Mouse (Mus musculus) hindbrain, embryonic 14.5 days (tissue): ENCODE results near the gene Arpc1b. TPM values are rescaled to one million over a fixed set of nuclear protein-coding genes. Genes with fewer than 3 reads are reported as not detected.

Source experiments
- ATAC-seq: fragments of 200-750 bp; cut with Nextera tagmentation; 2 replicates; pipeline ENCODE4 v1.8.0; 2017; ENCODE audit warnings: moderate number of reproducible peaks, mild to moderate bottlenecking, moderate TSS enrichment, moderate library complexity; ENCODE audit not compliant: low FRiP score
- DNase-seq: peaks from one replicate; pipeline ENCODE4 v3.0.0-alpha.2; 2015; ENCODE audit warnings: low spot score
- H3K27ac ChIP-seq: fragments of 300-500 bp; sonication (generic); 2 replicates; pipeline ENCODE4 v1.5.1; 2014; ENCODE audit warnings: mild to moderate bottlenecking, moderate library complexity
- H3K27me3 ChIP-seq: fragments of 300-500 bp; sonication (generic); 2 replicates; pipeline ENCODE4 v1.6.1; 2014; ENCODE audit warnings: mild to moderate bottlenecking, low read length, mixed read lengths; ENCODE audit not compliant: control insufficient read depth, insufficient read depth
- H3K36me3 ChIP-seq: fragments of 300-500 bp; sonication (generic); replicated peaks from 2 replicates; pipeline ENCODE4 v1.6.1; 2014; ENCODE audit not compliant: control insufficient read depth, insufficient read depth
- H3K4me1 ChIP-seq: fragments of 300-500 bp; sonication (generic); replicated peaks from 2 replicates; pipeline ENCODE4 v1.6.1; 2014; ENCODE audit warnings: antibody characterized with exemption, low read length, mixed read lengths; ENCODE audit not compliant: control insufficient read depth, insufficient read depth
- H3K4me2 ChIP-seq: fragments of 300-500 bp; sonication (generic); replicated peaks from 2 replicates; pipeline ENCODE4 v1.6.1; 2014; ENCODE audit warnings: mild to moderate bottlenecking, moderate library complexity
- H3K4me3 ChIP-seq: fragments of 300-500 bp; sonication (generic); replicated peaks from 2 replicates; pipeline ENCODE4 v1.5.1; 2014; ENCODE audit warnings: mild to moderate bottlenecking, low read length
- H3K9ac ChIP-seq: fragments of 300-500 bp; sonication (generic); 2 replicates; pipeline ENCODE4 v1.6.1; 2014
- H3K9me3 ChIP-seq: fragments of 300-500 bp; sonication (generic); 2 replicates; pipeline ENCODE4 v1.6.1; 2016; ENCODE audit warnings: low read length; ENCODE audit not compliant: control insufficient read depth
- WGBS: fragments of 180-500 bp; shearing (Covaris S2); extraction: QIAGEN DNeasy Blood & Tissue Kit; methylation state at CpG from one replicate; pipeline ENCODE4 v1.1.7; 2014; 5-methylcytosine and 5-hydroxymethylcytosine counted together
- polyA plus RNA-seq: library from polyadenylated mRNA; unstranded; fragments of >200 nt; fragmentation: Nextera tagmentation; extraction: Ambion mirVana; gene quantifications from 2 replicates; pipeline ENCODE4 v1.2.1, GENCODE M21; 2014

The Arpc1b gene
- polyA plus RNA-seq, 1 experiment from 2014 or later, result 51.8 TPM

DNA sequence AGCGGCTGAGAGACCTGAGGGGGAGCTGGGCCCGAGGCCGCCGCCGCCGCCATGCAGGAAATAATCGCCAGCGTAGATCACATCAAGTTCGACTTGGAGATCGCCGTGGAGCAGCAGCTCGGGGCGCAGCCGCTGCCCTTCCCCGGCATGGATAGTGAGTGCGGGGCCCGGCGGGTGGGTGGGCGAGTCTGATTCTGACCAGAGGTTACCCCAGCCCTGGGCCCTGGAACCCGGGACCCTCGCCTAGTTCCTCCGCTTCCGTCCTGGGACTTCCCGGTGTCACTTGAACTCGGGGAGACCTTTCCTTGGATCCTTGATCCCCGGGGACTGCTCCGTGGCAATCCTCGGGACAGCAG is 53.3 kb downstream of the Arpc1b start:
- WGBS, result 1% methylated on average over 28 of the region's 28 CpGs
- Histone ChIP-seq H3K27ac (peak overlapping the region; percentile 68; the same call in 1 of the 2 replicates), H3K4me1 (peaks cover 21% of the 10 kb centered on the region), H3K9me3 (no peaks in the 10 kb centered on the region), H3K9ac (peak overlapping the region; percentile 85), H3K4me2 (peak overlapping the region; percentile 63), H3K27me3 (no peaks in the 10 kb centered on the region), H3K36me3 (peaks cover 50% of the 10 kb centered on the region), H3K4me3 (peak overlapping the region; percentile 74)
- ATAC-seq, result peak; percentile 62
- no peak for DNase-seq

DNA sequence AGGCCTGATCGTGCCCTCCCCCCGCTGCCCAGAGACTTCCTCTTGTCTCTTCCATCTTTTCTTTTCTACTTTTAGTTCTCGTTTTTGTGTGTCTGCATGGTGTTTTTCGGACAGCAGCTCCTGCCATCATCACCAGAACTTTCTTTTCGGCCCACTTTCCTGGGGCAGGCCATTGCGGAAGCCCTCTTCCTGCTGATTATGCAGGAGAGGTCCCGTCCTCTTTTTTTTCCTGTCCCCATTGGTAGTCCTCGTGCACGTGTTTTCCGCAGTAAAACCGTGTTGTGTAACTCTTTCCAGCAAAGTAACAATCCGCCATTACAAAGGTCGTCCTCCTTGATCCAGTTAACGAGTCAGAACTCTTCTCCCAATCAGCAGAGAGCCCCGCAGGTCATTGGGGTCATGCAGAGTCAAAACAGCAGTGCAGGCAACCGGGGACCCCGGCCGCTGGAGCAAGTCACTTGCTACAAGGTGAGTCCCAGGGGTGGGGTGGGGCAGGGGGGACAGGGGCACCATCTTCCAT is 64.5 kb downstream of the Arpc1b start:
- Histone ChIP-seq H3K4me3 (no peak overlapping the region), H3K9ac (no peak overlapping the region), H3K27me3 (no peaks in the 10 kb centered on the region), H3K27ac (no peak overlapping the region), H3K9me3 (no peaks in the 10 kb centered on the region), H3K36me3 (peaks cover 98% of the 10 kb centered on the region), H3K4me2 (no peak overlapping the region), H3K4me1 (no peaks in the 10 kb centered on the region)
- ATAC-seq (no peak), DNase-seq (no peak)
- whole genome bisulfite sequencing, result 88% methylated on average over 18 of the region's 18 CpGs

Other genes with a start within 250 kb of the Arpc1b start
- gene Smurf1, start 148.4 kb upstream of the Arpc1b start, polyA plus RNA-seq, result 43.6 and 44.0 TPM in 2 replicates
- gene Gm4871, start 81.5 kb upstream of the Arpc1b start, polyA plus RNA-seq, result not detected in 2 replicates
- gene 1700018F24Rik, start 71.2 kb upstream of the Arpc1b start, polyA plus RNA-seq, result not detected in 2 replicates
- 245 and 252 TPM in 2 replicates for gene Arpc1a, start 30.4 kb upstream of the Arpc1b start, polyA plus RNA-seq
- not detected in 2 replicates for gene Kpna7, start 30.2 kb upstream of the Arpc1b start, polyA plus RNA-seq
- gene Pdap1, start 26.0 kb downstream of the Arpc1b start, polyA plus RNA-seq, result 95.5 and 96.3 TPM in 2 replicates
- 177 and 188 TPM in 2 replicates for gene Bud31, start 26.1 kb downstream of the Arpc1b start, polyA plus RNA-seq
- 17.5 and 18.2 TPM in 2 replicates for gene Ptcd1, start 52.9 kb downstream of the Arpc1b start, polyA plus RNA-seq
- gene Cpsf4, start 53.0 kb downstream of the Arpc1b start, polyA plus RNA-seq, result 27.7 and 29.3 TPM in 2 replicates
- gene Atp5j2, start 77.8 kb downstream of the Arpc1b start, polyA plus RNA-seq, result 561 and 664 TPM in 2 replicates
- gene Zkscan14, start 87.7 kb downstream of the Arpc1b start, polyA plus RNA-seq, result 12.3 and 13.9 TPM in 2 replicates
- gene Zkscan5, start 90.3 kb downstream of the Arpc1b start, polyA plus RNA-seq, result 12.0 and 15.6 TPM in 2 replicates
- gene Zfp655, start 117.5 kb downstream of the Arpc1b start, polyA plus RNA-seq, result 40.1 and 42.0 TPM in 2 replicates
- 0.54 and 1.1 TPM in 2 replicates for gene Zscan25, start 166.3 kb downstream of the Arpc1b start, polyA plus RNA-seq
- gene Cyp3a57, start 231.1 kb downstream of the Arpc1b start, polyA plus RNA-seq, result not detected in 2 replicates